Mouse (Mus musculus) MEL (cell line): ENCODE results near the gene Tdpoz4.
"Not testable (repeated sequence)": the region's sequence is repeated elsewhere in the genome, so short reads cannot be mapped to it uniquely, and the experiment has no call there.

Experiments
- CHD2 ChIP-seq: IDR thresholded peaks from 2 replicates; pipeline ENCODE4 v1.6.1; 2011; ENCODE audit warnings: low read length, improper control_type of control experiment
- POLR2A ChIP-seq, 2 experiments: IDR thresholded peaks; 2 replicates each; pipeline ENCODE4 v1.6.1; 2011 to 2012; ENCODE audit warnings: low read length in 2 of 2, mild to moderate bottlenecking in 2 of 2, control low read depth in 1 of 2, improper control_type of control experiment in 1 of 2, low read depth in 1 of 2, moderate library complexity in 1 of 2; ENCODE audit not compliant: control insufficient read depth in 1 of 2, insufficient read depth in 1 of 2, poor library complexity in 1 of 2
- TAL1 ChIP-seq: IDR thresholded peaks from 2 replicates; pipeline ENCODE4 v1.6.1; 2012; ENCODE audit warnings: mild to moderate bottlenecking, inconsistent platforms, low read length, moderate library complexity, mixed read lengths
- TBP ChIP-seq: IDR thresholded peaks from 2 replicates; pipeline ENCODE4 v1.8.0; 2011; ENCODE audit warnings: low read depth, low read length, improper control_type of control experiment
- ZC3H11A ChIP-seq: IDR thresholded peaks from 2 replicates; pipeline ENCODE4 v1.6.1; 2012; ENCODE audit warnings: low read depth, mild to moderate bottlenecking, inconsistent platforms, low read length, improper control_type of control experiment

- not testable (repeated sequence) for TF ChIP-seq ZC3H11A; CHD2; TAL1; POLR2A (IDR thresholded peaks at IDR 0.05; ENCODE audit: control insufficient read depth in 1 of 2, insufficient read depth in 1 of 2, low read depth in 1 of 2, low read length in 2 of 2, poor library complexity in 1 of 2); TBP
These were observed 23.5 kb upstream of the Tdpoz4 start, which contains the start of gene Gm5773 for GRCm38 (mm10) chr3:93772700-93773099.
